Mouse (Mus musculus) T-cell, adult 66 days (primary cell): Measurements from ENCODE around the gene Gnl1. TPM values are rescaled to one million over a fixed set of nuclear protein-coding genes. Genes with fewer than 3 reads are reported as not detected.

ENCODE experiments used
- total RNA-seq, 2 experiments: library from RNA; stranded (reverse); gene quantifications; 3 replicates in 1 of 2; 4 replicates in 1 of 2; pipeline ENCODE4 v1.2.4; 2023

Gnl1 gene
- total RNA-seq: 10 to 100 TPM; 57.6 to 66.0 TPM

DNA sequence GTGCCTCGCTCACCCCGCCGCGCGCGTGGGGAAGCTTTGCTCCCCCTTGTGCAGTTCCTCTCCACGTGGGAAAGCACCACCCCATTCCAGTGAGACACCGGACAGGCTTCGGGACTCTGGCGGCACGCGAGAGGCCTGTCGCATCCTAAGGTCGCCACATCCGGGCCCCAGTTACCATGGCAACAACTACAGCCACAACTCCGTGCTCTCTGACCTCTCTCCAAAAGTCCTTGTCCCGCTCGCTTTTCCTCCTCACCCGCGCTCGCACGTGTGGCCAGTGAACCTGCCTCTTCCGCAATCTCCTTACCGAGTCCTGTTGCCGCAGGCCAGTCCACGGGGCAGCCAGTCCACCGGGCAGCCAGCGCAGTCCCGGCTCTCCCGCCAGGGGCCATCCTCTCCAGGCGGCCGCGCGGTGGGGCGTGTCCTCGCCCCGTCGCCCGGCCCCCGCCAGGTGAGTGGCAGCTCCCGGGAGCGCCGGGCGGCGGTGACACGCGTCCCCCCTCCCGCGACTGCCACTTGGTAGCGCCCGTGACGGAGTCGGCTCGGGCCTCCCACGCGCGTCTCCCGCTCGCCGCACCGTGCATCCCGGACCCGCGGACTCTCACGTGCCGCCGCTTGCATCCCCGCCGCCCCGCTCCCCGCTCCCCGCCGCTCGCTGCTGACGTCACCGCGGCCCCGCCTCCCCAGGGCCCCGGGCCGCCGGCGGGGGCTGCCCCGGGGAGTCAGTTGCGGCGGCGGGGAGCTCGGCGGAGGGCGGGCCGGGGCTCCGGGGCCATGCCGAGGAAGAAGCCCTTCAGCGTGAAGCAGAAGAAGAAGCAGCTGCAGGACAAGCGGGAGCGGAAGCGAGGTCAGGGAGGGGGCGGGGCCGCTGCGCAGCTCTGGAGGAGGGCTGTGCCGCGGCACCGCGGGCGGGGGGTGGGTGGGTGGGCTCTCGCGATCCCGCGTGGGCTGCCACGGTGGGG, at the start of gene Gnl1, which contains the start of gene Prr3:
Gene Gnl1, plus strand, starts transcription at position 451 of the 962 bp plus-strand sequence.
Gene Prr3, minus strand, starts transcription at position 836 of the 962 bp plus-strand sequence.

DNA sequence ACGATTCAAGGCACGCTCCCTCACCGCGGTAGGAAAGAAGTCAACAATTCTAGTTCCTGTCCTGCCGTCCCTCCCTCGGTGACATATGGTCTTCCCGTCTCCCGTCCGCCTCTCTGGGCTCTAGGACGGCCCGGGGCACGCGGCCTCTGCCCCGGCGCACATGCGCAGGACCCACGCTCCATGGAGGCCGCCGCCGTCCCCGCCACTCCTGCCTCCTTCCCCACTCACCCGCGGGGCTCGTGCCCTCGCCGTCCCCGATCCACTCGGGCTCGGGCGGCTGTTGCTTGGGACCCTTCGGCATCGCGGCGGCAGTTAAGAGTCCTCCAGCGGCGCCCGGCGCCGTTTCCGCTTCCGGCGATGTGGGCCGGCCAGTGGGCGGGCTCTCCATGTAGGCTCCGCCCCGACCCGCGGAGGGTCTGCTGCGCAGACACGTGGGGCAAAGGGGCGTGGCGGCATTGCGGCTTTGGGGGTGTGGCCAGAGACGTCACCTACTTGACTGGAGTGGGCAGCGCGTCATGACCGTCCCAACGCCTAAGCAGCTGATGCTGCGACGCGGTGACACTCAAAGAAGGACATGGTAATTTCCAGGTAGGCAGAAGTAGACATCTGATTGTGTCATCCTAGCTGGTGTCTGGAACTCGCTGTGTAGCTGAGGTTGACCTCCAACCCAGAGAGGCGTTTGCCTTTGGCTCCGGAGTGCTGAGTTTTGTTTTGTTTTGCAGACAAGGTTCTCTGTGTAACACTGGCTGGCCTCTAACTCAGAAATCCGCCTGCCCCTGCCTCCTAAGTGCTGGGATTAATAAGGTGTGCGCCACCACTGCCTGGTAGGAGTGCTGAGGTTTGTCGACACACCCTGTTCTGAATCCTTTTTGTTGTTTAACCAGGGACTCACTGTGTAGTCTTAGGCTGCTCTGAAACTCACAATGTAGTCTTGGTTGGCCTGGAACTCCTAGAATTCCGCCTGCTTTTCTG, 9.9 kb upstream of the Gnl1 start, which contains the start of gene Abcf1:
Gene Abcf1, minus strand, starts transcription at position 344 of the 972 bp plus-strand sequence.

DNA sequence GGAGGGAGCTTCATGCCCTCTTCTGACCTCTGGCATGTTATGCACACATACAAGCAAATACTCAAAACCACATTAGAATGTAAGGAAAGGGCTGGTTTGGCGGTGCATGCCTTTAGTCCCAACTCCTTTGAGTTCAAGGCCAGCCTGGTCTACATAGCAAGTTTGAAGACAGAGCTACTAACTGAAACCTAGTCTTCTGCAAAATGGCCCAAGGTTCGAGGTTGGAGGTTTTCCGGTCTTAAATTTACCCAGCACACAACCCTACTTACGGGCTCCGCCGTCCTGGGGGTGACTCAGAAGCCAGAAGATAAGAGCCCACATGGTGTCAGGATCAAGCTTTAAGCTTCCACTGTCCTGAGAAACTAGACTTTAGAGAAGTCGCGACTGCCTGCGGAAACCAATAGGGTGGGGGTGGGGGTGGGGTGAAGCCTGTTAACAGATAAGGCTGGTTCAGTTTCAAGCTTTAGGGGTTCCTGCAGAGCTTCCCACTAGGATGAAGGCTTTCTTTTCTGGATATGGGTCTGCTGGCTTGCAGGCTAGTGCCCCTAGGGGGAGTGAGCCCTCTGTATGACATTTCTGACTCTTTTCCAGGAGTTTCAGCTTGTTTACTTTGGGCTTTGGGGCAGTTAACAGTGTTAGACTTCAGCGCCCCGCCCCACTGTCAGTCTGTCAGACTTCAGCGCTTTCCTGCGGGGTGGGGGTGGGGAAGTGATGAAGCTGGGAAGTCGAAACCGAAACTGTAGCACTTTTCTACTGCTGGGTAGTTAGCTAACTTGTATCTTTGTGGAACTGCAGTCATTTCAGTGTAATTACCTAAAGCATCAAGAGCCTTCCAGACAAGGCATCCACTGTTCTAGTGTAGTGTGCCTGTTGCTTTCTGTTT, 40.8 kb downstream of the Gnl1 start, which contains the start of gene H2-T24:
Gene H2-T24, minus strand, starts transcription at position 370 of the 883 bp plus-strand sequence.

DNA sequence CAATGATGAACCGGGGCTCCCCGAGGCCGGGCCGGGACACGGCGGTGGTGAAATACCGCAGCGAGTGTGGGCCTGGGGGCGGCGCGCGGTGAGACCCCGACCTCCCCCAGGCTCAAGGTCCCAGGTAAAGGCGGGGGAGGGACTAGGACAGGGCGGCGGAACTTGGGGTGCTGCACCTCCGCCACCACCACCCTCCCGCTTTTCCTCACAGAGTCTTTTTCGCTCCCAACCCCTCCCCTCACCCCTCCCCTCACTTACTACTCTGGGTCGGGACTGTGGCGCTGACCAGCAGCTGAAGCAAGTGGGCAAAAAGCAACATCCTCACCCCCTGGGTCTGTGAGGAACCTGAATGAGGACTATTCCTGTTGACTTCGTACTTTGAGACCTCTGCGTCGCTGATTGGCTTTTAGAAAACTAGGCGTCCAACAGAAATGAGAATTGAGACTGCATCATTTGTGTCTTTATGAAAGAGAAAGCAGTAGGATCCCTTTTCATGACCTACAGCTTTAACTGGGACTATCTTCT, 52.8 kb downstream of the Gnl1 start, which contains the start of gene H2-T23:
Gene H2-T23, minus strand, starts transcription at position 505 of the 525 bp plus-strand sequence.

Other genes with a start within 250 kb of the Gnl1 start
- 10 to 100 TPM; 11.6 to 12.6 TPM for gene Ier3, start 158.2 kb upstream of the Gnl1 start, total RNA-seq
- gene Flot1, start 156.6 kb upstream of the Gnl1 start, total RNA-seq: 10 to 100 TPM; 44.7 to 60.4 TPM
- gene Tubb5, start 141.5 kb upstream of the Gnl1 start, total RNA-seq: 100 to 1,000 TPM; 597 to 644 TPM
- 10 to 100 TPM; 69.1 to 70.7 TPM for gene Mdc1, start 138.3 kb upstream of the Gnl1 start, total RNA-seq
- gene Nrm, start 118.5 kb upstream of the Gnl1 start, total RNA-seq: 10 to 100 TPM; 17.7 to 25.2 TPM
- gene Ppp1r18, start 114.3 kb upstream of the Gnl1 start, total RNA-seq: 100 to 1,000 TPM; 274 to 296 TPM
- 100 to 1,000 TPM; 115 to 129 TPM for gene Dhx16, start 100.0 kb upstream of the Gnl1 start, total RNA-seq
- 10 to 100 TPM; 26.8 to 30.6 TPM for gene 2310061I04Rik, start 82.4 kb upstream of the Gnl1 start, total RNA-seq
- 10 to 100 TPM in 1 of 2 experiments, 1 to 10 TPM in 1; 8.6 to 18.5 TPM for gene Atat1, start 69.8 kb upstream of the Gnl1 start, total RNA-seq
- 10 to 100 TPM; 56.9 to 67.4 TPM for gene Mrps18b, start 63.5 kb upstream of the Gnl1 start, total RNA-seq
- 100 to 1,000 TPM; 143 to 144 TPM for gene Ppp1r10, start 63.4 kb upstream of the Gnl1 start, total RNA-seq
- gene Abcf1, start 10.1 kb upstream of the Gnl1 start, total RNA-seq: 100 to 1,000 TPM; 126 to 131 TPM
- 10 to 100 TPM; 48.3 to 58.1 TPM for gene Prr3, start 385 bp downstream of the Gnl1 start, total RNA-seq
- 10 to 100 TPM; 23.1 to 34.7 TPM for gene H2-T24, start 40.7 kb downstream of the Gnl1 start, total RNA-seq
- 100 to 1,000 TPM; 319 to 355 TPM for gene H2-T23, start 53.0 kb downstream of the Gnl1 start, total RNA-seq
- gene H2-T22, start 62.9 kb downstream of the Gnl1 start, total RNA-seq: 100 to 1,000 TPM; 195 to 209 TPM
- 1 to 10 TPM; 1.7 to 2.2 TPM for gene Gm6034, start 63.1 kb downstream of the Gnl1 start, total RNA-seq
- gene Gm11127, start 78.5 kb downstream of the Gnl1 start, total RNA-seq: 10 to 100 TPM; 95.4 to 96.7 TPM
- 10 to 100 TPM; 13.9 to 15.9 TPM for gene Gm19684, start 141.8 kb downstream of the Gnl1 start, total RNA-seq
- 10 to 100 TPM; 18.1 to 21.9 TPM for gene Gm7030, start 149.6 kb downstream of the Gnl1 start, total RNA-seq
- gene Gm8909, start 188.7 kb downstream of the Gnl1 start, total RNA-seq: 1 to 10 TPM in 1 of 2 experiments, not detected in 1; 1.6 TPM
- 1 to 10 TPM in 1 of 2 experiments, under 1 TPM in 1; 0.79 to 1.4 TPM for gene H2-T3, start 210.4 kb downstream of the Gnl1 start, total RNA-seq